Mouse (Mus musculus) testis, postnatal 14 days (tissue): ENCODE measurements around the gene Loxl3.

Source experiments
- DNase-seq: peaks from one replicate; pipeline ENCODE4 v3.0.0; 2021; ENCODE audit warnings: low spot score

The Loxl3 gene

DNA sequence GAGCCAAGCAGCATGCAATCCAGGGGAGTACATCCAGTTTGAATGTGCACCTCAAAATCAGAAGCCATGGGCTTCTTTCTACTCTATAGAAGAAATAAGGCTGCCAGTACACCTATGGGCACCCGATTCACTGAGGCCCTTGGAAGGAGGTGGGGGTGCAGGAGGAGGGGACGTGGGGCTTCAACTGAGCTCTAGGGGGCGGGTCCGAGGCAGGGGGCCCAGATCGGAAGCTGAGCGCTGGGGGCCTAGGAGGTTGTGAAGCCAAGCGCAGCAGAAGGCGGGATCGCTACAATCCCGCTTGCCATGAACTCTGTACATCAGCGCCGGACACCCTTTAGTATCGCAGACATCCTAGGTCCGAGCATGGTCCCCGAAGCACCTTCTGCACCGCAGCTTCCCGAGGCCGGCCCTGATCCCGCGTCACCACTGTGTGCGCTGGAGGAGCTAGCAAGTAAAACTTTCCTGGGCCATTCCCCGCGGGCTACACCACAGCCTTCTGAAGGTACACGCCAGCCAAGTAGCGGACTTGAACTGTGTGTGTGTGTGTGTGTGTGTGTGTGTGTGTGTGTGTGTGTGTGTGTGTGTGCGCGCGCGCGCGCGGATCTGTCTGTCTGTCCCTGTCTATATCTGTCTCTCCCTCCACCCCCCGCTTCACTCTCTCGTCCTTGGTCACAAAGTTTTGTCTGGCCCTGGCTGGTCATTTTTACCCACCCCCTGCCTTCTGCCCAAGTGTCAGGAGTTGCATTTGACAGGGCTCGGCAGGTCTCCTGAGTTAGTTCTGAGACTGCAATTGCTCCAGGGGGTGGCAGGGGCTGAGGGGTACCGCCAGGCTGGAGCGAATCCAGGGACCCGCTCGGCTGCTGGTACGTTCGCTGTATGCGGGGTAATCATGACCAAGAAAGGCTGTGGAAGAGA lies 52.4 kb downstream of the Loxl3 start, which contains the start of gene Lbx2:
Lbx2 (plus strand) TSS at position 247 of the 915 bp plus-strand sequence.
- DNase-seq: no peak

- DNase-seq: no peak
Measured at GRCm38 (mm10) chr6:83087205-83087925, 53.4 kb downstream of the Loxl3 start.

GRCm38 (mm10) chr6:83087926-83088260 lies 53.9 kb downstream of the Loxl3 start:
- no peak for DNase-seq

DNA sequence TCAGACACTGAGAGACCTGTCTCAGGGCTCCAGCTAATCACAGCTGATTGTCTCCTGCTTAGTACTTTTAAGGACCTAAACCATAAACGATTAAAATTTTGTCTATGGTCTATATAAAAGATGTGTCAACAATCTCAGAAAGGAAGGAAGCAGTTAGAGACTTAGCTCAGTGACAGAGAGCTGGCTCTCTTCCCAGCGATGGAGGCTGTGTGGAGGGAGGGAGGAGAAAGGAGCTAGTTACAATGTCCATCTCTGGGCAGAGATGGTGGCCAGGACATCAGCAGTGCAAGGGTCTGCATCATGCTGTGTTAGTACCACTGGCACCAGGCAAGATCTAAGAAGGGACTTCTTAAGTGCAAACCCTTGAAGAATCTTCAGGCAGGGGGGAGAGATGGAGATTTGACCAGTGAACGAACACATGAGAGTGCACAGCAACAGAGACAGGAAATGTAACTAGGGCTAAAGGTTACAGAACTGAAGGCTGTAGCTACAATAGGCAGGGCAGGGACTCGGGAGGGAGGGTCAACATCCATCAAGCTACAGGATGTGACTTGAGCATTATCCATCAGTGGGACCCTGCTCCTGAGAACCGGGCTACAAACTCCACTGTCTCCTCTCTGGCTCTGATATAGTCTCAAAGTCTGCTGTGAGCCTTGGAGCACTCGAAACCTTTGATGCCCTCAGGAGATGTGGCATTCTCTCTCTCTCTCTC lies 58.6 kb downstream of the Loxl3 start:
- DNase-seq: no peak

GRCm38 (mm10) chr6:83095968-83096367 lies 62.0 kb downstream of the Loxl3 start:
- DNase-seq: no peak

DNA sequence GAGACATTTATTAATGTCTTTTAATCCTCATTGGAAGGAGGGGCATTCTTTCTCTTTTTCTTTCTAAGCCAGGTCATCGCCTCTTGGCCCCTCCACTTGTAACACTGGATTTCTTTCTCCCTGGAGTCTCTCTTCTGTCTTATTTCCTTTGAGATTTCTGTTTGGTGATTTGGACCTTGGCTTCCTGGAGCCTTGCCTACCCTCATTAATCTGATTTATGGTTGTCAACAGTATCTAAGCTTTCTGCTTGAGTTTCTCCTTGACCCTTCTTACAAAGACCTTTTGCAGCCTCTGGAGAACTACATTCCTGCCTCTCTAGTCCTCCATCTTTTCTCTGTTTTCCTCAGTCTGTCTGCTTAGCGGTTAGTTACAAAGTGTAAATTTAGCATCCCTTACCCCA lies 64.4 kb downstream of the Loxl3 start:
- no peak for DNase-seq

- DNase-seq: peak; percentile 89
Measured at GRCm38 (mm10) chr6:83101316-83101687, 67.3 kb downstream of the Loxl3 start, which contains the start of the genes Ccdc142 and Gm42688. Gene Ccdc142, plus strand, starts transcription at chr6:83101601. Gene Gm42688, plus strand, starts transcription at chr6:83101617.

DNA sequence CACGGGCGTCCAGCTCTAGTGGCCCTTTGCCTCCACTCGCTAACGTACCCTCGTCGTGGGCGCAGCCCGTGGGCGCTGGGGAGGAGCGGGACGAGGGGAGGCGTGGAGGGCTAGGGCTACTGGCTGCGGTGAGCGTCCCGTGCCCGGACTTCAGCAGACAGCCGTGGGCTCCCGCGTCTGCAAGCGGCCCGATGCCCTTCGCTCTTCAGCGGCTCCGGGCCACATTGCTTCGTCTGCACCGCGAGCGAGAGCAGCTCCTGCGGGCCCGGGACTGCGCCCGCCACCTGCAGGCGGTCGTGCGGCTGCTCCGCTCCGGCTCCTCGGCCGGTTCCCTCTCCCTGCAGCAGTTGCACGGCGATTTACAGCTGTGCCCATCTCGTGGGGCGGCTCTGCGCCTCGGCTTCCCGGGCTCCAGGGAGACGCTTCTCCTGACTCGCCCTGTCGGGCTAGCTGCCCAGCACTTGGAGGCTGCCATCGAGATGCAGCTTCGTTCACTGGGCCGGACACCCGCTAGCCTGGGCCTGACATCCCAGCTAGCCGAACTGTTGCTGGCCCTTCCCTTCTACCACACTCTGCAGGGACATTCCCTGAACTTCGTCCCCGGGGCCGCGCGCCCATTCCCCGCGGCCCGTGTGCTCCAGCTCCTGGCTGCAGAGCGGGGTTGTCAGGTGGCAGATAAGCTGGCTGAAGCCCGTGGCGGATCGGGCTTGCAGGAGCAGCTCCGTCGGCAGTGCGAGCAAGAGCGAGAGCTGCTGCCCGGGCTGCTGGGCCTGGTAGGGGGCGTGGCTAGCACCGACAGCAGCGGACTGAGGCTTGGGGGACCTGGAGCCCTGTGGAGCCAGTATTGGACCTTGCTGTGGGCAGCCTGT lies 67.9 kb downstream of the Loxl3 start:
- peak; percentile 74 for DNase-seq
